Mouse (Mus musculus) right cerebral cortex, adult 18-20 months (tissue): ENCODE results near the gene Map4k1.

ENCODE experiments used
- DNase-seq: peaks from one replicate; pipeline ENCODE4 v3.0.0; 2022; ENCODE audit warnings: mixed read lengths

Map4k1 gene

DNA sequence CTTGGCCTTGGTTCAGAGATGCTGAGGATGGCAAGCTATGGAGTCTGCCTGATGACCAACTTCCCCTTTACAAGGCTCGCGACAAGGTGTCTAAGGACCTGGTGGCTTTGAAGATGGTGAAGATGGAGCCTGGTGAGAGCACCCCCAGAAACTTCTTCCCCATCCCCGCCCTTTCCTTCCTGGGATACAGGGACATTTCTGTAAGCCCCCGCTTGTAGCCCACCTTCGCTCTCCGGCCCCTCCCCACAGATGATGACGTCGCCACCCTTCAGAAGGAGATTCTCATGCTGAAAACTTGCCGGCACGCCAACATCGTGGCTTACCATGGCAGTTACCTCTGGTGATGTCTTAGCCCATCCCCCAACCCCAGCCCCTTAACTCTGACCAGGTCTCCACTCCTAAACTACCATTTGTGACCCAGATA is 1.3 kb downstream of the Map4k1 start:
- no peak for DNase-seq

GRCm38 (mm10) chr7:28983849-28984248 is 2.0 kb downstream of the Map4k1 start:
- no peak for DNase-seq

- DNase-seq = no peak
Measured at GRCm38 (mm10) chr7:28984452-28984851, 2.6 kb downstream of the Map4k1 start.

GRCm38 (mm10) chr7:28985207-28985606 is 3.4 kb downstream of the Map4k1 start:
- no peak for DNase-seq

DNA sequence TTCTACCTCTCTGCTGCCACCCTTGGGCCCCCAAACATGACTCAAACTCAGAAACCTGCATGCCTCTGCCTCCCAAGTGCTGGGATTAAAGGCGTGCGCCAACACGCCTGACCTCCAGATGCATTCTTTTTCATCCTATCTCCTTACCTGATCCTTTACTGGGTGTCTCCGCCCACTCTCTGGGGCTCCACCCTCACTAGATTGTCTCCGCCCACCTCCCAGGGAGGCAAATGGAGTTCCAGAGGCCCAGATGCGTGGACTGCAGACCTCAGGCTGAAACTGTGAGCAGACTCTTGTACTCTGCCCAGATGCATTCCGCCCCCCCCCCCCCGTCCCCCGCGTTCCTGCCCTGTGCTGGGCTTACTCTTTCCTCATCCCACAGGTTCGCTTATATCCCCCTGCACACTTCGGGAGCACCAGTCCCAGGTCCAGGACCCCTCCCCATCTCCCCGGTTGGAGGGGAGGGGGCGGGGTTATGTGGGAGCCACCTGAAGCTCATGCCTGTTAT is 9.0 kb downstream of the Map4k1 start:
- DNase-seq = no peak

DNA sequence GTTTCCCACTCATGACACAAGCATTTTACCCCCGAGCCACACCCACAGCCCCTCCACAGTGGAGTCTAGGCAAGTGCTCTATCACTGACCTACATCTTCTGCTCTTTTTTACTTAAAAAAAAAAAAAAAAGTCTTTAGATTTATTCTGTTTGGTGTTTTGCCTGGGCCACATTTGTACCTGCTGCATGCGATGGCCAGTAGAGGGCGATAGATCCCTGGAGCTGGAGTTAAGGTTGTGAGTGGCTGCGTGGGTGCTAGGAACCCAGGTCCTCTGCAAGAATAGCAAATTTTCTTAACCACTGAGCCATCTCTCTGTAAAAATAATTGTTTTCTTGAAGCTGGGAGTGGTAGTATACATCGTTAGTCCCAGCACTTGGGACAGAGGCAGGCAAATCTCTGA is 9.8 kb downstream of the Map4k1 start:
- no peak for DNase-seq

GRCm38 (mm10) chr7:28992997-28993396 is 11.1 kb downstream of the Map4k1 start:
- DNase-seq = no peak

DNA sequence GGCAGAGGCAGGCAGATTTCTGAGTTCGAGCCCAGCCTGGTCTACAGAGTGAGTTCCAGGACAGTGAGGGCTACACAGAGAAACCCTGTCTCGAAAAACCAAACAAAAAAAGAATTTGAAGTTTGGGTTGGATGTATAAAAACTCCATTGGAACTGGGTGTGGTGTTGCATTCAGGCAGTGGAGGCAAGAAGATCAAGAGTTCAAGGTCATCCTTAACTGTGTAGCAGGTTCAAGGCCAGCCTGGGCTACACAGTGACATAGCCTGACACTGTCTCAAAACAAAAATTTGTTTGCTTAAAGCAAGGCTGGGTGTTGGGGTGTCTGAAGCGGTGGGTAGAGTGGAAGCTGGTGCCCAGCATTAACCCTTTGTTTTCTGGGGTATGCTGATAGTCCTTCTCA is 11.6 kb downstream of the Map4k1 start:
- no peak for DNase-seq

DNA sequence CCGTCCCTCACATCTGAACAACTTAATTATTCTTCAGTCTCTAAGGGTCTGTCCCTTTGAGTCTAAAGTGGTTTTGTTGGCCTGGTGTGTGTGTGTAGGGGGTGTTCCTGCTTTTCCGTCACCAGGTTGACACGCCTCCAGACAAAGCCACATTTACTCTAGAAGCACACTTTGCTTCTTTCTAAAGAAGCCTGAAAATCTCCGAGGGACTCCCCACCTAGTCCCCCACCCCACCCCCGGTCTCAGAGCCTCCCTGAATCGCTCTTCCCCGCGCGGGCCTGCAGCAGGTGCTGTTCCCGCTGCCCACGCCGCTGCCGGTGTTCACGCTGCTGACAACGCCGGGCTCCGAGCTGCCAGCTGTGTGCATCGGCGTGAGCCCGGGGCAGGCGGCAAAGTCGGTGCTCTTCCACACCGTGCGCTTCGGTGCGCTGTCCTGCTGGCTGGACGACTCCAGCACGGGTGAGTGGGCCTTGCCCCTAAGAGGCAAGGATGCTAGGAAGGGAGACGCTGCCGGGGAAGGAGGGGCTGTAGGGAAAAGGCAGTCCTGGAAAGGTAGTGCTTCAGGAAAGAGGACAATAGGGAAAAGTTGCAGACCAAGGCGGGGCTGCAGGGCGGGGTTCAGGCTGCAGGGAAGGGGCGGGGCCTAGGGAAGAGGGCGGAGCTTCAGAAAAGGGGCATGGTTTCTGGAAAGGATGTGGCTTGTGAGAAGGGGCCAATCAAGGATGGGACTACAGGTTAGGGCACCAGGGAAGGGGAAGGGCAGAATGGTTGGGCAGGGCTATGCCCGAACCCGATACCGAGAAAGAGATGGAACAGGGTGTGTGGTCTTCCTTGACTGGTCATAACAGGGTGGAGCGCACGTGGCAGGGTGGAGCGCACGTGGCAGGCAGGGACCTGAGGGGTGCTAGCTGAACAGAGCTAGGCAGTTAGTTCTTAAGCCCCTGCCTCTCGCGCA is 19.1 kb downstream of the Map4k1 start:
- peak; percentile 40 for DNase-seq

DNA sequence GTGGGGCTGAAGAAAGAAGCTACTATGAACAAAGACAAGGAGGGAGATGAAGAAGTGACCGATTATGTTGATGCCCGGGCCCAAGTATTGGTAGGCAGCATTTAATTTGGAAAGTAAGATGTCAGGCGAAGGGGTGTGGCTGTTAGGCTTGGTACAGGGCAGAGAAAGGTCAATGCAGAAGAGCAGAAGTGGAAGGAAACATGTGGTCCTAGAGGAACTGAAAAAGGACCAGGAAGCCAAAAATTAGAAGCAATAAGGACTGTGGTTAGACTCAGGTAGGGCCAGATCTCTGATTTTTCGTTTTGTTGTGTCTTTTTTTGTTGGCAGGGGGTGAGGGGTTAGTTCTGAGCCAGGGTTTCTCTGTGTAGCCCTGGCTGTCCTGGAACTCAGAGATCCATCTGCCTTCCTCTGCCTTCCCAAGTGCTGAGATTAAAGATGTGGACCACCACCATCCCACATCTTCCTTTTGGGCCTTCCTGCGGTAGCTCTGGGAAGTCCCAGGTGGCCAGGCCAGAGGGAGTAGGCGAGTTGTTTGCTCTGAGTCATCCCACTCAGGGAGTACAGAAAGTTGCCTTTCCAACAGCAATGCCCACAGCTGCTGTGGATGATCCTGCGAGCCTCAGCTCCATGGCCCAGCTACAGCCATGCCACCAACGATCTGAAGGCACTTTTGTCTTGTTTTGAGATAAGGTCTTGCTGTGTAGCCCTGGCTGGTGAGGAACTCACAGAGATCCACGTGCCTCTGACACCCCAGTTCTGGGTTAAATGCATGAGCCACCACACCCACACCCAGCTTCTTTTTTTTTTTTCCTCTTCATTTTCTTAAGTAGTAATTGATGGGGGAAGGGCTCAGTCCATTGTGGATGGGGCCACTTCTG is 25.6 kb downstream of the Map4k1 start:
- DNase-seq = peak; percentile 23

- DNase-seq = no peak
Measured at GRCm38 (mm10) chr7:29008171-29008570, 26.3 kb downstream of the Map4k1 start.

GRCm38 (mm10) chr7:29008714-29009113 is 26.9 kb downstream of the Map4k1 start:
- no peak for DNase-seq

DNA sequence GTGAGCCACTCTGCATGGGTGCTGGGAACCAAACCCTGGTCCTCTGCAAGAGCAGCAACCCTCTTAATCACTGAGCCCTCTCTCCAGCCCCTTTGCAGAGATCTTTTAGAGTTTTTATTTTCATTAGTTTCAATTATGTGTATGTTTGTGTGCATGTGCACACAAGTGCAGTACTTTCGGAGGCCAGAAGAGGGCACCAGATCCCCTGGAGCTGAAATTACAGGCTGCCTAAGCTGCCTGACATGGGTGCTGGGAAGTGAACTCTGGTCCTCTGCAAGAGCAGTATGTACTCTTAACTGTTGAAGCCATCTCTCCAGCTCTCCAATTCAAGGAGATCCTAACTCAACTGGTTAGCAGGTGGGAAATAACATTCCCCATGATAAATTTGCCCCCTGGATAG is 33.1 kb downstream of the Map4k1 start:
- no peak for DNase-seq

GRCm38 (mm10) chr7:29016440-29016839 is 34.6 kb downstream of the Map4k1 start:
- no peak for DNase-seq

- DNase-seq = no peak
Measured at GRCm38 (mm10) chr7:29017222-29017621, 35.4 kb downstream of the Map4k1 start.

DNA sequence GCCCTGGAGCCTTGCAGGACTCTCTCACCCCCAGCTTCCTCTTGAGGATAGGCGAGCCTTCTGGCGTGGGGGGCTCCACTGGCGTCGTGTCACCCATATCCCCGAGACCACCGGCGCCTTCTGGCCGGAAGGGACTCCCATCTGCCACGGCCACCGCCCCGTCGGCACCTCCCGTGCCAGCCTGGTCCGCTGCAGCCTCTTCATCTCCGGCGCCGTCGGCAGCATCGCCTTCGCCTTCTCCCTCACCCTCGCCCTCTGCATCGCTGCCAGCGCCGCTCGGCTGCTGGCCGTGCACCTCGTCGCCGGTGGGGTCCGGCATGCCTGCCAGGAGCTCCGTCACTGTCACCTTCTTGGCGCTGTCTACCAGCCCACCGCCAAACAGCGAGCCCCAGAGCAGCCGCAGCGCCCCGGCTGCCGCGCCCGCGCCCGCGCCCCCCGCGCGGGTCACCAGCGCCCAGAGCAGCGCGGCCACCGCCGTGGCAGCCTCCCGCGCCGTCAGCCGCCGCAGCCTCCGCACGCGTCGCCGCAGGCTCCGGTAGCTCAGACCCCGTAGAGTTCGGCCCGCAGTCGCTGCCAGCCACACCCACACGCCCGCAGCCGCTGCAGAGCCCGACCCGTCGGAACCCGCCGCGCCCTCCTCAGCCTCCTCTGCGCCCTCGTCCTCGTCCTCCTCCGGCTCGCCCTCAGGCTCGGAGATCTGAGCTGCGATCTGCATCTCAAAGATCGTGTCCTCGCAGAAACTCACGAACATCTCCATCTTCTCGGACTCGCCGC is 37.8 kb downstream of the Map4k1 start:
- DNase-seq = no peak

DNA sequence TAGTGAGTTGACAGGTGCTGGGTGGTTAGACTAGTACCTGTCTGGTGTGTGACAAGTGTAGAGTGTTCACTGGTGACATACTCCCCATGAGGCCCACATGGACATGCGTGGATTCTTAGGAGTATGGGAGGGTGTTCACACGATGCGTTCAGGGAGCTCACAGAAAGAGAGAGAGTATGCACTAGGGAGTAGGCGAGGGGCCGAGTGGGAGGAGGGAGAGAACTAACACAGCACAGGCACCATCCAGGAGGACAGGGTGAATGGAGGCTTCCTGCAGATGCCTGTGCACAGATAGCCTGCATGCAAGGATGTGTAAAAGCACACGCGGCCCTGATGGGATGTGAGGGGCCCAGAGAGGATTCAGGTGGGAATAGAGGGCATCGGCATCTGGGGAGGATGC is 40.6 kb downstream of the Map4k1 start:
- peak; percentile 52 for DNase-seq

DNA sequence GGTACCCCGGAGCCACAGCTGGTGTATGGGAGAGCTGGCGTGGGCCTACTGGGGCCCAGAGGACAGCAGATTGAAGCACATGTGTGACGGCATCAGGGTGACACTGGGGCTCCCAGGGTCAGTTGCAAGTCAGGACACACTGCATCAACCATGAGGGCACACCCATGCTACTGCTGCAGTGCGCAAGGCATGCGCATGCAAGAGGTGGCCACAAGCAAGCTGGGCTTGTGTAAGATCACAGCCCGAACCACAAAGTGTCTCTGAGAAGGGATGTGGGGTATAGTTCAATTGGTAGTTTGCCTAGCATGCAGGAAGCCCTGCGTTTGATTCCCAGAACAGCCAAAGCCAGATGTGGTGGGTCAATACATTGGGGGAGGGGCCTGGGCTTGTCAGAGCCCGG is 41.7 kb downstream of the Map4k1 start:
- DNase-seq = no peak

GRCm38 (mm10) chr7:29025566-29025965 is 43.7 kb downstream of the Map4k1 start:
- no peak for DNase-seq

GRCm38 (mm10) chr7:29026195-29026594 is 44.3 kb downstream of the Map4k1 start:
- peak; percentile 21 for DNase-seq

DNA sequence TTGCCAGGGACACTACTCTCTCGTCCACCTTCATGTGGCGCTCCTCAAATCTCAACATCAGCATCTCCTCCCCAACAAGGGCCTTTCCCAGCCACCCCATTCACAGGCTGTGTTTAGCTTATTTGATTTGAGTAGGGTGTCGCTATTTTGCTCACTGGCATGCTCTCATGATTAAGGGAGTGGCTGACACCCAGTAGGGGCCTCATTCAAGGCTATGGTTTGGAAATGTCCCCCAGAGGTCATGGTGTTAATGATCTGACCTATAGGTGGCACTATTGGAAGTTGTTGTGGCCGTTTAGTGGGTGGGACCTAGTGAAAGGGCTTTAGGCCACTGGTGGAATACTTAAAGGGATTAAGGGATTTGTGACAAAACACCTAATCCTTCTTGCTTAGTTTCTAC is 45.0 kb downstream of the Map4k1 start:
- no peak for DNase-seq

GRCm38 (mm10) chr7:29028761-29029160 is 46.9 kb downstream of the Map4k1 start:
- no peak for DNase-seq
